Mouse (Mus musculus): Measurements from ENCODE around the gene Lacc1.
"Not testable (repeated sequence)": the region's sequence is repeated elsewhere in the genome, so short reads cannot be mapped to it uniquely, and the experiment has no call there.

Gene Lacc1

DNA sequence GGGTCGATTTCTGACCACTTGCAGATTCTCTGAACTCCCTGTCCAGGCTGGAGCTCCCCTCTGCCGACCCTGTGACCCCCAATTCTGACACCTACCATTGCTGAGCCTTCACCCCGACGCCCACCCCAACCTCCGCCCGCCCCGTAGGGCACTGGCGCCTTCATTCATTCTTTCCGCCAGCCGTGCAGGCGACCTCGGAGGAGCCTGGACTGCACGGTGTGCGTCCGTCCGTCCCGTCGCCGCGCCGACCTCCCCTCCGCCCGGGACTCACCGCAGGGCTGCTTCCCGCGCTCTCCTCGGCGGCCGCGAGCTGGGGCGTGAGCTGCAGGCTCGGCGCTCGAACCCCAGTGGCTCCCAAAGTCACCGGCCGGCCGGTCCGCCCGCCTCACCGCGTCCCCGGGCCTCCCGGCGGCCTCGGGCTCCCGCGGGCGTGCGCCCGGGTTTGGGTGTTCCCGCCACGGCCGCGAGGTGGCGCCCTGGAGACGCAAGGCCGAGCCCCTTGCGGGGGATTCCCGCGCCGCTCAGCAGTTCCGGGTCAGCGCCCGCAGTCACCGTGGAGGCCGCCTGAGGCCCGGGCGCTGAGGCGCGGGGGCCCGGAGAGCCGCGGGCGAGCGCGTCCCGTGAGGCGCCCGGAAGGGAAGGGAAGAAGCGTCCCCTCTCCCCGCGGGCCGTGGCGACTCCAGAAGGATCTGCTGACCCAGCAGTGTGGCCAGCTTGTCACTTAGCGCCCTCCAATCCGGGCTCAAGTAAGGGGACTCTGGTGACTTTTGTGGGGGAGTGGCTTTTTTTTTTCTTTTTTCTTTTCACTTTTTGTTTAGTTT, at the start of gene Lacc1, which contains the start of gene Ccdc122:
Gene Lacc1 (minus strand): TSS at position 679 of the 821 bp plus-strand sequence.
Gene Ccdc122 (plus strand): TSS at position 547 of the 821 bp plus-strand sequence.
- peak; percentile 85 for DNase-seq (ENCODE audit: low spot score)

DNA sequence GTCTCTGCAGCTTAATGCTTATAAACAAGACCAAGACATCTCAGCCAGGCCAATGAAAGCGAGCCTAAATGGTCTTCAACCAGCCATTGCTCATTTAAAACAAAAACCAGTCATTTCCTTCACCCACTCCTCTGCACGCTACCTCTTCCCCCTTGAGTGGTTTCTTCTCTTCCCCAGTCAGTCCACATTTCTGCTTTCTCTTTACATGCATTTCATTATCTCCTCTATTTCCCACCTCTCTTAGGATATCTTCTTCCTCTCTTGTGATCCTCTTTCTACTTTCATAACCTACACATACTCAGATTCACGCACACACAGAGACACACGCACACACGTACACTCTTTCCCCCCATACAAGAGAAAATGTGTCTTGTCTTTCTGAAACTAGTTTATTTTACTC, 44.5 kb upstream of the Lacc1 start:
- no peak for DNase-seq (ENCODE audit: low spot score)

DNA sequence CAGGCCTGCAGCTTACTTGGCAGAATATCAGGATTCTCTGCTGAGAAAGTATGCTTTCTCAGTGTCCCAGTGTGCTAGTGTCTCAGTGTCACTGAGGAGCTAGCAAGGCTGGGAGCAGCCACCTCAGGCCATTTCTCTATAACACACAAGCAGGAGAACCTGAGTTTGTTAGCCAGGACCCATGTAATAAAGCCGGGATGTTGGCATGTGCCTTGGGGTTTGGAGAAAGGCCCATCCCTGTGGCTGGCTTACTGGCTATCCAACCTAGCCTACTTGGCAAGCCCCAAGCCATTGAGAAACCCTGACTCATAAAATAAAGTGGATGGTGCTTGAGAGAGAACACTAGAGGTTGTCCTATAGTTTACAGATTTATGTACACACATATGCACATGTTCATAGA, 32.7 kb upstream of the Lacc1 start:
- no peak for DNase-seq (ENCODE audit: low spot score)

DNA sequence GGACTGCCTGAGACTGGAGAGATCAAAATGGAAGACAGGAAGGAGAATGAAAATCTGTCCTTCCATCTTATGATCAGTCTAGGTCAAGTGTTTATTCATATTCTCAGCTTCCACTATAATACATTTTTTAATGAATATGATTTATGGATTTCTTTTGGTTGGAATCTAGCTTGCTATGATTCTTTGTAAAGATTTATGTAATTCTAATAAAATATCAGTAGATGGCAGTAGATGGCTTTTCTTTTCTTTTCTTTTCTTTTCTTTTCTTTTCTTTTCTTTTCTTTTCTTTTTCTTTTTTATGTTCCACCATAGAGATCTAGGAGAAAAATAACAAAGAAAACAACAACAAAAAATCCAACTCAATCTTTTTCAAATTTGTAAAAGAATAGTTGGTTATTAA, 16.6 kb upstream of the Lacc1 start:
- DNase-seq (ENCODE audit: low spot score), result no peak

DNA sequence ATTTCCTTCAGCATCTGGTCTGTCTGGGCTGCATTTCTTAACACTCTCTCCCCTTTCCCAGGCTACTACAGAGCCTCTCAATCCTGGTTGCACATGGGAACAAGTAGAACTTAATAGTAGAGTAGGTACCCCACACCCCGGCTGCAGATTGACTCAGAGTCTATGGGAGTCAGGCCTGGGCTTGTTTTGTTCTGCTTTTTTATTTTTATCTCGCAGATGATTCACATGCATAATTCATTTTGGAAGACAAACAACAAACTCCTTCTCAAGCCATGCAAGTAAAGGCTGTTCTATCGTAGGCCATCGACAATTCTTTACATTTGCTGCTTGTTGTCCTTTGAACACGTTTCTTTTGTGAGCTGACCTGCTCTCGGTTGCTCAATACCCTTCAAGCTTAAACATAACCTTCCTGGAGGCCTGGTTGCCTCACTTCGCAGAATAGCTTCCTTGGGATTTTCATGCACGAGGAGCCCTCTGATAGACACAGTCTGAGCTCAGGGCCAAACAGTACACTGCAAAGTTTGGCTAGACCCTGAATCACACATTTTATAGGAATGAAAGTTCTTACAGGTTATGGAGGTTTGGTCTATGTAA, 1.2 kb upstream of the Lacc1 start:
- DNase-seq (ENCODE audit: low spot score), result no peak

DNA sequence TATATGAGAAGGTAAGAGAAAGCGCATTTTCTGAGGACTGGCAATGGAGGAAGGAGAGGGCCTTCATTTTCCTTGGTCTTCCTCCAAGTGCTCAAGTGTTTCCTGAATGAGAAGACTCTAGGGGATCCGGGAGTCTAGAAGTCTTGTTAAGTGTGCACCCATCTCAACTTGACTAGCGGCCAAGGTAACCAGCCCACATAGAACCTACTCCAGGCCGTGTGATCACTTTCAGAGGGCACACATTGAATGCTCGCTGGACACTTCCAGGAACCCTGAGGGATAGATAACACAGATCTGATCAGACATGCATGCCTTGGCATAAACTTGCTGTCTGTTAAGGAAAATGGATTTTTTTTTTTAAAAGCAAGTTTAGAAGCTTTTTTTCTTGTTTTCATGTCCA, 626 bp upstream of the Lacc1 start:
- no peak for DNase-seq (ENCODE audit: low spot score)

DNA sequence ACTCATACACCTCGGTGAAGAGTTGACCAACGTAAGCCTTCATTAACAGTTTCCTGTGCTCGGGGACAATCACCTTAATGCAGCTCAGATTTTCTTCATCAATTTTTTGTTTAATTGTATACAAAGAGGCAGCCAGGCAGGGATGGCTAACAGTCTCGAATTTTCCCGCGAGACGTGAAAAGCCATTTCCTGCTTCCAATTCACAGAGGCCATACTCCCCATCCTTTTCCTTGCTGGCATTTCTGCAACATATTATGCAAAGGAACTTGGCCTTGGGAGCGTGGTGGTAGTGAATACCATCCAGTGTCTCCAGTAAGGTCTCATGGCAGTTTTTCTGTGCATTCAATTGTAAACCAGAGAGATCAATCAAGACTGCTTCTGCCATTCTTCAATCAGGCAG, 1.7 kb downstream of the Lacc1 start:
- DNase-seq (ENCODE audit: low spot score), result no peak

DNA sequence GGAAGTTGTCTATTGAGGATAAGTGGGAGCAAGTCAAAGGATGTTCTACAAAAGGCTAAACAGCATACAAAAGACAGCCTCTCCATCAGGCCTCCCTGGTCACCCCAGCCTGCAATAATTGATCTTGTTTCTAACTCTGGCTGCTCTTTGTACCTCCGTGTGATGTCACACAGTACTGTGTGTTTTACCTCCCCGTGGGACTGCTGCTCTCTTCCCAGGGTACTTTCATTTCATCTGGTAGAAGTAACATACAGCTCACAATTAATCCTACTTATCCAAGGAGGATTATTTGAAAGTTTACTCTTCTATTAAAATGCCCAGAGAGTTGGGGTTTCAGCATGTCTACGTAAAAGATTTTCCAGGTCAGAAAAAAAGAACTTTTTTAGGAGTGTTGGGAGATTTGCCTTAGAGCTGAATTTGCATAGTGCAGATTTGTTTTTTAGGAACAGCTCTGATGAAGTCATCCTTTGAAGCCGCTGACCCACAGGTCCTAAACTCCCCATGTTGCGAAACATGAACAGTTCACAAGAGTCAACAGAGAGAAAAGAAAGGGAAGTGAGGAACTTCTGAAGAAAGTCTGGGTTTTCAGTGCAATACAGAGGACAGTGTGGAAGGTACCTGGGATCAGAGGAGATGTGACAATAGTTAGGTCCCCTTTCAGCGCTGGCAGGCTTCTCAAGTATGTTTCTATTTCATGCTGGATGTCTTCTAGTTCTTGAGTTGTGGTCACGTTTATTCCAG, 2.4 kb downstream of the Lacc1 start:
- DNase-seq (ENCODE audit: low spot score), result no peak

DNA sequence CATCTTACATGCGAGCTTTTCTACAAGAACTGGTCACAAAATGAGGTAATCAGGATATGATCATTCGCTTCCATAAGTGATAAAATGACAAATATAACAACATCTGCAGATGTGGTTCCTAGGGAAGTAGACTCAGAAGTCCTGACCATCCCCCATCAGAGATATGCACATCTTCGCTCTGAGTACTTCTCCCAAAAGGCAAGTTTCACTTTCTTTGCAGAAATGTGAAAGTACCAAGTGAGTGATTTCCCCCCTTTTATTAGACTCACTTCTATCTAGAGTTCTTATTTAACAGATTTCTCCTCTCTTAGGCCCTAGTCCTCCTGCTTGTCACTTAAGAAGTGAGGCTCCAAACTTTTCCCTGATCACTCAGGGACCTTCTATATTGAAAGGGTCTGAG, 3.3 kb downstream of the Lacc1 start:
- no peak for DNase-seq (ENCODE audit: low spot score)

DNA sequence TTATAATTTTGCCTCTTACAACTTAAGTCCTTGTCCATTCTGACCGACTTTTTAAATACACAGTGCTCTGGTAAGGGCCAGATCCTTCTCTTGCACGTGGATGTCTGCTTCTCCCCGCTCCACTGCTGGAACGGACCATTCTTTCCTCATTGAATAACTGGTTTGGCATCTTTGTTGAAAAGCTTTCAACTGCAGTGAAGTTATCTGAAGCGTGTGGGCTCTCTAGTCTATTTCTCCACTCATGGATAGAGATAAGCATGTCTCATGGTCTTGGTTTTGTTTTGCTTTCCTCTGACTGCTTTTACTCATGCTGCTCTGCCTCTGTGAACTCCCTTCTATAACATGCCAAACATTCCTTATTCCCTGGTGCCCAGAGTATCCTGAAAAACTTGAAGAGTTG, 4.3 kb downstream of the Lacc1 start:
- DNase-seq (ENCODE audit: low spot score), result no peak

DNA sequence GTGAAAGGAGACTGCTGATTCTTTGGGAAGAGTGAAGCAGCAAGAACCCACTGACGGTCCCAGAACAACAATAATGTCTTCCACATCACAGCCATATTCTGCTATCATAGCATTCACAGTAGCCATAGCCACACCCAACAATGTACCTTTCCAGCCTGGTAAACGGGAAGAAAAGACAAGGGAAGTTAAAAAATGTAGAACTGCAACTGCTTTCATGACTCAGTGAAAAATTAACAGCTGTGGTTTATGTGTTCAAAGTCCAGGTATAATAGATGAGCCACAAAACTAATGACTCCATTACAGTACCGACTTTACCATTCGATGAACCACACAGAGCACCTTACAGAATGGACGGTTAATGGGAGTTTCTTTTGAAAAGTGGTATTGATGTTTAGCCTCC, 5.9 kb downstream of the Lacc1 start:
- no peak for DNase-seq (ENCODE audit: low spot score)

DNA sequence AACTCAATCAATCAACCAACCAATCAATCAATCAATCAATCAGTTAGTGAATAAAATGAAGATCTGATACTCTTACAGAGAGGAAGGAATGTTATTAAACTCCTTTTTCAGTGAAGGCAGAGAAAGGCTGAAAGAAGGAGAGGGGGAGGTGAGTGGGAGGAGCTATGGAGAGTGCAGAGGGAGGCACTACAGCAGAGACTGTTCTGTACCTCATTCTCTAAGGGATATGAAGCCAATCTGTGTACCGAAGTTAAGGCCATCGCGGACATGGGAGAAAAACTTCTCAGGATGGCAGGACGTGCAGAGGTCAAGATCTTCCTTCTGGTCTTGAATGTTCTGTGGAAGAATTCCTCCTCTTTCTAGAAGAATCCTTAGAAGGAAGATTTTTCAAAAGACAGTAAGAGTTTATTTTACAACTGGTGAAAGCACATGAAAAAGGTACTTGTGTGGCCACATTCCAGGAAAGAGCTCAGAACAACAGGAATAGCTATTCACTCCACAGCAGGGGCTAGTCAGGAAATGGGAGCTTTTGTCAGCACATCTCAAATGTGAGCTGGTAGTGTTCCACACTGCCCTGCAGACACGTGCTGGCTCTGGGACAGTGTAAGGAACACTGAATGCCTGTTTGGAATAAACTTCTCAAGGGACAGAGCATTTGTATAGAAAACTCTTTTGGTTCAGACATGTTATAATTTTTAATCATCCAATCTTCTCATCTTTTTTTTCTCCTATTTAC, 7.2 kb downstream of the Lacc1 start:
- no peak for DNase-seq (ENCODE audit: low spot score)

DNA sequence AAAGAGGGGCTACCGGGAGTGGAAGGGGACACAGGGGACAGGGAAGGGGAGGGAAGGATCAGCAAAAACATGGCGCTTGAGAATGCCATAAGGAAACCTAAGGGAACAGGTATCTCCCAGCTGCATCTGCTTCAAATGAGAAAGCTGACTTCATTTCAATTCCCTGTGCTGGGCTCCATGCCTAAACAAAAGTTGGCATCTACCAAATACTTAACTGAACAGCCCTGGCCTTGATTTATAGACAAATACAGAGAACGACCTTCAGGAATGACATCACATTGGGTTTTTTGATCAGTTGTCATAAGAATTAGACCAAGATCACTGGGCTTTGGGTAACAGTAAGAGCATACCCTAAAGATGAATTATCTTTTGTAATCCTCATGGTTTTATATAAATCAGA, 12.2 kb downstream of the Lacc1 start:
- DNase-seq (ENCODE audit: low spot score), result no peak

DNA sequence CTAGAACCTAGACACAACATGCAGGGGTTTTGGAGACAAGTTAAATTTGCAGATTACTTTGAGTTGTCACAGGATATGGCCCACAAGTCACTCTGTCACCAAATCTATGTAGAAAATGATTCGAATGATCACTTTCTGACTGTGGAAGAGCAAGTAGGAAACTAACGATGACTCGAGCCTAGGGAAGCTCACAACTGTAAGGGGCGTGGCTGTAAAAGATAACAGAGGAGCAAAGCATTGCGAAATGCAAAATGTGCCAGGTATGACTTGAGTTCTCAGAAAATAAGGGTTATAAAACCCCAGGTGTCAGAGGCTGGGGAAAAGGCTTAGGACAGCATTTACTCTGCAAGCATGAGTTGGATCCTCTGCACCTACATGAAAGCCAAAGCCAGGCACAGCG, 19.5 kb downstream of the Lacc1 start:
- no peak for DNase-seq (ENCODE audit: low spot score)

DNA sequence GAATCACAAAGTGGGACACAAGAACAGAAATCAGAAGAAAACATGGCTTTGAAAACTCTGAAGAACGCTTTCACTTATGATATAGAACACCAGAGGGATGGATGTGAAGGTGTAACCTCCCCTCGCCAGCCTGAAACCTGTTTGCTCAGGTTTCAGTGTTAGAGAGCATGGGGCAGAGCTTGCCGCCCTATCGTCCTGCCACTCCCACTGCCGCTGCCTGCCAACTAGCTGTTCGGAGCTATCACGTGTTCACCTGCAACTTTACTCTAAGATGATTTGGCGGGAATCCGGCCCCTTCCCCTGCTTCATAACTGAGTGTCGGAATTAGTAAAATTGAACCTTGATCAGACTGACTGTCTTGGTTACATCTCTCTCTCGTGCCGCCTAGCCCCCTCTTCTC, 19.9 kb downstream of the Lacc1 start:
- not testable (repeated sequence) for DNase-seq (ENCODE audit: low spot score)

DNA sequence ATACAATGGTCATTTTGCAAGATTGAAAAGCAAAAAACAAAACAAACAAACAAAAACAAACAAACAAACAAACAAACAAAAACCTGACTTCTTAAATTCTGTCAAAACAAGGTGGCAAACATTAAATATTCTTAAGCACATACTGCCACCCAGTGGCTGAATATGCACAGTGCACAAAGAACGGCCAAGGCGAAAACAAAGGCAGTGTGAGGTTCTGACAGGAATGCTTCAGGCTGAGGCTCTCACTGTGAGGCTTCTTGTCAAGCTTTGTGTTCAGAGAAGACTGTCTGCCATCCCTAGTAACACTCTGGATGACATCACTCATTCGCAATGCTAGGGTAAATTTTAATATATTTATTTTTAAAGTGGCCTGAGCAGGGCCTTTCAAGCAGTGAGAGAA, 24.9 kb downstream of the Lacc1 start:
- peak; percentile 50 for DNase-seq (ENCODE audit: low spot score)

DNA sequence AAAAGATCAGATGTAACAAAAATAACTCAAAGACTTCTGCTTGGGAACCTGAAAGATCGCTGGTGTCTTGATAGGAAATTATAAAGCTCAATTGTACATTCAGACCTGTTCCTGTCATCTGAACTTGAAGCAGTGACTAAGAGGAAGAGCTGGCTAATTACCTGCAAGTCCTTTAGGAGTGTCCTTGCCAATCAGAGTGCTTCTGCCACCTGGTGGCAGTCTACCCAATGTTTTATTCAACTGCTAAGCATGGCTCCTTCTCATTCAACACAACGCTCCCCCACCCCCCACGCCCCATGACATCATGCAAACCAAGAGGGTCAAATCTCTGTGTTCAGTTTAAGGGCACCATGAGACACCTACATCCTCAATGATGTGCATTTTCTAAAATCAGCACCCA, 28.5 kb downstream of the Lacc1 start:
- peak; percentile 60 for DNase-seq (ENCODE audit: low spot score)

DNA sequence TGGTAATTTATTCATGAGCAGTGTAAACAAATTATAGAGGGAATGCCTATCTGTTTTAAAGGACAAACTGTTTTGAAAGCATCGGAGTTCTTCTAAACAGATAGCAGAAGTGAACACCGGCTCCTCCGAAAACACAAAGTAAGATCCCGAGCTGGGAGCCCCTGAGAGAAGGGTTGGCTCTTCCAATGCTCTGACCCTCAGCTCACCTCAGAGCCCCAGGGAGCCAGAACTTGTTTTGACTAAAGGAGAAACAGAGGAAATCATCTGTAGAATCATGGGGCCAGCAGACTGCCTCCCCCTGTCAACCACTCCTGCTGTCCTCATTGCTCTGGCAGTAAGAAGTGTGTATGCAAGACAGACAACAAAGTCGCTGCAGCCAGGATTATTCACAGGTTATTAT, 31.1 kb downstream of the Lacc1 start:
- no peak for DNase-seq (ENCODE audit: low spot score)

DNA sequence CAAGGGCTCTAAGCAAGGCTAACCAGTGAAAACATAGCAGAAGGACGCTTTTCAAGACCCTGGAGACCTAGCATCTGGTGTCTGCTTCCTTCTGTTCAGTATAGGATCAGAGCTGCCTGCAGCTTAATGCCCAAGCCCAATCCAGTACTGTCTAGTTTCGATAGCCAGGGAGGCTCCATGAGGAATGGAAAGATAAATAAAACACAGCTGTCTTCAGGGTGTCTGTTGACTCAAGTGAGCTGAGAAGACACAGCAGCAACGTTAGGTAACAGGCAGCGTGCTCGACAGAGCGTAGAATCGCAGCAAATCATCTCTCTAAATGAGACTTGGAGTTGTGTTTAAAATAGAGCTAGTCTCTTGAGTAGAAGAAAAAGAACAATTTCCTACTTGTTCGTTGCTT, 32.0 kb downstream of the Lacc1 start:
- DNase-seq (ENCODE audit: low spot score), result no peak

DNA sequence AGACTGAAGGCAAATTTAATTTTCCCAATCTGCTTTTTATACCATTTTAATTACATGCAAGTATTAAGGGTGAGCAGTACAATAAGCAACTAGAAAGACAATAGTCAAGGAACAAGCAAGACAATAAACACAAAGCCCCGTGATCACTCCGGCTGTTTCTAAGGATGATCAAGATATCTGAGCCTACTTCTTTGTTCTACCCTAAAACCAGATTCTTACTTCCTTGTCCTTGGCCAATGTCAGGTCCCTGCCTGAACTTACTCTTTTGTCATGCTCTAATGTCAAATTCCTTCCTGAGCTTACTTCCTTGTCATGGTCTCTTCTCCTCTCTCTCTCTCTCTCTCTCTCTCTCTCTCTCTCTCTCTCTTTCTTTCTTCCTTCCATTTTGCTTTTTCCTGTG, 46.4 kb downstream of the Lacc1 start:
- DNase-seq (ENCODE audit: low spot score), result not testable (repeated sequence)

DNA sequence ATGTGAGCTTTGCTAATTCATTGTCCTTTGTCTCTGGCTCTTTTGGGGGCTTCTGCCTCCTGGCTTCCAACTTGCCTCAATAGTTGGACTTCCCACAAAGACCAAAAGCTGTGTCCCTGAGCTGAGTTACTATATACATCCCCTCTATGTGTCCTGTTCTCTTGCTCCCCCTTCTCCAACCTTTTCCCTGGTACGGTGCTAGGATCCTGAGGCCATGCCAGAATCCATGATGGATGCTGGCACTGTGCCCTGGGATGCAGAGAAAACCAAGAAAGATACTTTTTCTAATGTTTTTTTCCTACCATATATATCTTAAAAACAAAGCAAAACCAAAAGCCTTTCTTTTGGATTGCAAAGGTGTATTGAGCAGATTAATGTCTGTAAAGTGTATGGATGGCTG, 54.9 kb downstream of the Lacc1 start:
- no peak for DNase-seq (ENCODE audit: low spot score)

DNA sequence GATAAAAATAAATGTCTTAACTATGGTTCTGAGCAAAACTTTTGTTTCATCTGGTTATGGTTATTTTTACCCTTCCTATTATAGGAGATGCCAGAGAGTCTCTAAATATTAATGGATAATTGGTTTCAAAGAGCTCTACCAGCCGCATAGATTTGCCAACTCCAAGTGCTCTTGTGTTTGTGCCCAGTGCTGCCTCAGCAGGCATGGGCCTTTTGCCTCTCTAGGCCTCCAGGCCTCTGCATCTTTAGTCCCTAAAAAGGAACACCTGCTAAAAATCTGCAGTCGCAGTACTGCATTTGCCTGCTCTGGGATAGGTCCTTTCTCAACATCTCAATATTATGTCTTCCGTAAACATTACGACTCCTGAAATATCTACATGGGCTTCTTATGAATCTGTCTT, 55.5 kb downstream of the Lacc1 start:
- no peak for DNase-seq (ENCODE audit: low spot score)

Measured in urinary bladder, postnatal 25 days (tissue).